Mouse (Mus musculus) activated CD4-positive, CD25-positive, alpha-beta regulatory T cell (primary cell): ENCODE measurements around the gene Fancf. TPM values are rescaled to one million over a fixed set of nuclear protein-coding genes. Genes with fewer than 3 reads are reported as not detected.

ENCODE experiments used
- polyA plus RNA-seq, 2 experiments: library from polyadenylated mRNA; unstranded; fragments of 100-300 nt; shearing (Covaris generic); gene quantifications; one replicate each; pipeline ENCODE4 v1.2.1; 2017

Gene Fancf
- polyA plus RNA-seq = 10 to 100 TPM; 10.1 to 13.4 TPM

DNA sequence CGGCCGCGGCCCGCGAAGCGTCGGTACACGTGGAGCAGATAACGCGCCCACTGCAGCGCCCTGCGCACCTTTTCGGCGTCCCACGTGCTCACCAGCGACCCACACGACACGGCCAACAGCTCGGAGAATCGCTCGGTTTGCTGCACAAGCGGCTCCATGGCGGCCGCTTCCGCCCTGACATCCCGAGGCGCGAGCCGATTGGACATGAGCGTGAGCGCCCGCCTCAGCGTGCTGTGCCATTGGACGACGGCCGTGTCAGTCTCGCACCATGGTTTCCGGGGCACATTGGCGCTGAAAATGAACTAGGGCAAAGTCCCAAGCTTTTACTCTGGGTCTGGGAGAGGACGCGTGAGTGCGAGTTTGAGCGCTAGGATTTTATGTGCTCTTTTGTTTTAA is at the start of gene Fancf:
Gene Fancf (minus strand): TSS at position 171 of the 396 bp plus-strand sequence.

DNA sequence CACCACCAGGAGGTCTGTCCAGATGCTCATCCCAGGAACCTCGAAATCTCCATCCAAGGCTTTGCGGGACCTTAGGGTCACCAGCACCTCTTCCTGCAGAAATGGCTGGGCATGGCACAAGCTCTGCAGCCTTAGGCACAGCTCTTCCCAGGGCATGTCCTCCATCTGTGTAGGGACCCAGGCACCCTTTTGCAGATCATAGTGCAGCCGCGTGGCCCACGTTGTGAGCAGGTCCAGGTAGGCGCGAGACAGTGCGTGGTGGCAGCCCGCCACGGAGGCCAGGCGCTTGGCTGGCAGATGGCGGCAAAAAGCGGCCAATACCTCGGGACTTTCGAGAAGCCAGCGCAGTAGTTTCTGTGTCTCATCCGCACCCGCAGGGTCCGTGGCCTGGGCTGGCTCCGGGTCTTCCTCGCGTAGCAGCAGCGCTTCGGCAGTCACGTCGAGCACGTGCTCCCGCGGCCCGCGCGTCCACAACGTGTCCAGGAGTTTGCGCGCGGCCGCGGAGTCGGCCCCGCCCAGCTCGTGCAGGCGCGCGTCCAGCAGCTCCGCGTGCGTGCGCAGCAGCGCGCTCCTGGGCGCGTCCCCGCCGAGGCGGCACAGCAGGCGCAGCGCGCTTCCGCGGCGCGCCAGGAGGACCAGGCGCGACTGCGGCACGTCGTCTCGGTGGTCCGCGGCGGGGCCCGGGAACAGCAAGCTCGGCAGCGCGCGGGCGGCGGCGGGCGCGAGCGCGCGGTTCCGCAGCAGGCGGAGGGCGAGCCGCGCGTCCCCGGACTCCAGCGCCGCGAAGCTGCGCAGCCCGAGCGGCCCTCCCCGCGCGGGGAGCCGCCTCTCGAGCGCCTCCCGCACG is 594 bp downstream of the Fancf start, which contains the start of gene Gas2:
Gene Gas2 (plus strand): TSS at position 766 of the 847 bp plus-strand sequence.

Other genes starting within 250 kb of the Fancf start
- gene Slc17a6, start 240.3 kb downstream of the Fancf start, polyA plus RNA-seq = under 1 TPM in 1 of 2 experiments, not detected in 1; 0.17 TPM
- 1 to 10 TPM; 2.8 to 6.3 TPM for gene Gas2, start 252 bp downstream of the Fancf start, polyA plus RNA-seq
- gene Svip, start 143.8 kb upstream of the Fancf start, polyA plus RNA-seq = under 1 TPM; 0.48 to 0.95 TPM
- gene 1700015G11Rik, start 153.5 kb upstream of the Fancf start, polyA plus RNA-seq = not detected